Mouse (Mus musculus): ENCODE data around the gene Dop1b. TPM values are rescaled to one million over a fixed set of nuclear protein-coding genes. Genes with fewer than 3 reads are reported as not detected.
"Not testable (repeated sequence)": the region's sequence is repeated elsewhere in the genome, so short reads cannot be mapped to it uniquely, and the experiment has no call there.

Gene Dop1b
- total RNA-seq, 2 experiments from 2014 or later = 34.7 to 37.7 TPM

- peak; percentile 59 for DNase-seq
Observed at GRCm38 (mm10) chr16:93797021-93797840, 85.5 kb downstream of the Dop1b start.

DNA sequence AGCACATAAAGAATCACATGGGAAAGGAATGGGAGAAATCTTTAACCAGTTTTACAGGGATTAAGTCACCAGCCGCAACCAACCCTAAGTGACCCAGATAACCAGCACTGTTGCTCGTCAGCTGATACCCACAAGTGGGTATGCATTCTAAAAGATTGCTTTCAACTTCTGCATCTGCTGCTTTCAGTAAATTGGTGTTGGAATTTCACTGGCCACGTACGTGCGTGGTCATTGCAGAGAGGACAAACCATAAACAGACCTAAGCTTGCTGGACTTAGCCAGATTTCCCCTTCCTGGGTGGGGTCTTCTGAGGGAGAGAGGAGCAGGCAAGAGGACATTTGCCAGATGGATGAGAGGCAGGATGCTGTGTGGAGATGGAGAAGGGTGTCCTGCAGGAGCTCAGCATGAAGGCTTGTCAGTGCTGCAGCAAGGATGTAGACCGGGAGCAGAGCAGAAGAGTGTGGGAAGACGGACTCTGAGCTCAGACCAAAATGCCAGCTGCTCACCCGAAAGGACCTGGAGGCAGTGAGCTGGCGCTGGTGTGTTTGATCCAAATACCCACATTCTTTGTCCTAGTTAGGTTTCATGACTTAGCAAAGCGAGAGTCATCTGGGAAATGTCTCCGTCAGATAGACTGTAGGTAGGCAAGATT is 86.3 kb downstream of the Dop1b start:
- peak; percentile 6 for DNase-seq

- DNase-seq = no peak
Observed at GRCm38 (mm10) chr16:93798623-93799022, 86.9 kb downstream of the Dop1b start.

- no peak for DNase-seq
Observed at GRCm38 (mm10) chr16:93799071-93799470, 87.4 kb downstream of the Dop1b start.

GRCm38 (mm10) chr16:93799936-93800335 is 88.2 kb downstream of the Dop1b start:
- DNase-seq = no peak

GRCm38 (mm10) chr16:93807167-93807566 is 95.5 kb downstream of the Dop1b start:
- DNase-seq = no peak

DNA sequence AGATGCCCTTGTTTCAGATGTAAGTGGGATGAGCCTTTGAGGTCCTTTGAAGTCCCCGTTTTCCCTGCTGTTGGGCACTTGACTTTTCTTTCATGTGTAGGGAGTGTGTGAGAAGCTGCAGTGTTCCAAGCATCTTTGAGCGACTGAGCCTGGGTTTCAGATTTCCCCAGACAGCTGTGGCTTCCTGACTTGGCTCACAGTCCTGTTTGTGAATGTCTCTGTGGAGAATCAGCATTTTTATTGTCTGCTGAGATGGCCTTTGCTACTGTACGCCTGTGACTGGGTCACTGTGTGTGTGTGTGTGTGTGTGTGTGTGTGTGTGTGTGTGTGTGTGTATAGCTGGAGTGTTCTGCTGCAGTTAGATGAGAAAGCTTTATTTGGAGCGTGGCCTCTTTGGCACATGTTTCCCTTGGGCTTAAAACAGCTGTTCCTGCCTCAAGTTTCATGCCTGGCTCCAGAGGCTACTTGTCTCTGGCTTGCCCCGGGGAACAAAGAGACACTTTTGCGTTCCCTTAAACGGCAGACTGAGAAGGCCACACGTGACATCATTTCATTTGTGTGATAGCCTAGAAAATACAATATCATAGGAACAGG is 96.4 kb downstream of the Dop1b start:
- peak; percentile 72 for DNase-seq

GRCm38 (mm10) chr16:93815856-93816736 is 104.4 kb downstream of the Dop1b start:
- peak; percentile 65 for DNase-seq

- DNase-seq = no peak
Observed at GRCm38 (mm10) chr16:93816861-93817260, 105.2 kb downstream of the Dop1b start.

GRCm38 (mm10) chr16:93817371-93817770 is 105.7 kb downstream of the Dop1b start:
- DNase-seq = no peak

- DNase-seq = no peak
Observed at GRCm38 (mm10) chr16:93818691-93819324, 107.1 kb downstream of the Dop1b start.

GRCm38 (mm10) chr16:93819325-93819696 is 107.6 kb downstream of the Dop1b start:
- no peak for DNase-seq

DNA sequence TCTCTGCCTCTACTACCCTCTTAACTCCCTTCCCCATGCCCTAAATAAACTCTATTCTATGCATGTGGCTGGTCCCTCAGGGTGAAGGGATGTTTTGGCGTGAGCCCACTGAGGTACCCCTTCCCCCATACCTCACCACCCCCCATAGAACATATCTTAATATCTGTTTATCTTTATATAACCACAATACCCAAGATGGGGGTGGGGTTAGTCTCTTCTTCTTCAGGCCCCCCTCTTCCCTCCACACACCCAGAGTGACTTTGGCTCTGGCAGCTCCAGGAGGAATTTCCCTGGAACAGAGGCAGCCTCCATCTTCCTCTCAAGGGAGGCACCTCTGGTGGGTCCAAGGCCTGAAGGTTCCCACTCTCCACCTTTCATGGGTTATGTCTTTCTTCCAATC is 108.3 kb downstream of the Dop1b start:
- no peak for DNase-seq

- DNase-seq = no peak
Observed at GRCm38 (mm10) chr16:93821706-93822105, 110.0 kb downstream of the Dop1b start.

- DNase-seq = not testable (repeated sequence)
Observed at GRCm38 (mm10) chr16:93822433-93823225, 110.9 kb downstream of the Dop1b start.

- no peak for DNase-seq
Observed at GRCm38 (mm10) chr16:93824799-93825198, 113.1 kb downstream of the Dop1b start.

DNA sequence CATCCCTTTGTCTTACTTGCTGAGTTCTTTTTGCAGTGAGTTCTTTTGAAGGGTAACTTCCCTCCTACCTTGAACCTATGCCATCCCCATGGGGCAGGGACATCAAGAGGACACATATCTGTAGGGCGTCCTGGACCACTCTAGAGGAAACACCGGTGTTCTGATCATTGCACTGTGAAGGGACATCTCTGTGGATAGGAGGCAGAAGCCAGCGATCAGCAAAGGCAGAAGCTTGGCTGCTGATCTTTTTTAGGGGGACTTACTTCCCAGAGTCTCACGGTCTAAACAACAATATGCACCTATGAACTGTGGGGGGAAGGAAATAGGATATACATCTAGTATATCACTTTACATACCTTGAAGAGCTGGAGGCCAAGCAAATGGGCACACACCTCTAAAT is 113.8 kb downstream of the Dop1b start:
- DNase-seq = no peak

GRCm38 (mm10) chr16:93826054-93826453 is 114.3 kb downstream of the Dop1b start:
- no peak for DNase-seq

DNA sequence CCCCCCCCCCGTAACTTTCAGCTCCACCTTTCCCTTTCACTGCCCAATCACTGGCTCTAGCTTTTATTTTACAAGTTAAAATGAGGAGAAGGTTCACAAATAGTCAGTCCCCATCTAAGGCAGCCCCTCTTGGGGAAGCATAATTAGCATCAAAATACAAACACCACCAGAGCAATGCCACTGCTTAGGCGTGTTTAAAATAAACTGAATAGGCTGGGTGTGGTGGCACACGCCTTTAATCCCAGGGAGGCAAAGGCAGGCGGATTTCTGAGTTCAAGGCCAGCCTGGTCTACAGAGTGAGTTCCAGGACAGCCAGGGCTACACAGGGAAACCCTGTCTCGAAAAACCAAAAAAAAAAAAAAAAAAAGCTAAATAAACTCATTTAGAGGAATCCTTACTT is 114.8 kb downstream of the Dop1b start:
- not testable (repeated sequence) for DNase-seq

- DNase-seq = no peak
Observed at GRCm38 (mm10) chr16:93826909-93827308, 115.2 kb downstream of the Dop1b start.

- DNase-seq = no peak
Observed at GRCm38 (mm10) chr16:93829526-93829925, 117.8 kb downstream of the Dop1b start.

Data from gastrocnemius, postnatal 10 days (tissue).